Mouse (Mus musculus): ENCODE measurements around the gene Nrn1.

Gene Nrn1

DNA sequence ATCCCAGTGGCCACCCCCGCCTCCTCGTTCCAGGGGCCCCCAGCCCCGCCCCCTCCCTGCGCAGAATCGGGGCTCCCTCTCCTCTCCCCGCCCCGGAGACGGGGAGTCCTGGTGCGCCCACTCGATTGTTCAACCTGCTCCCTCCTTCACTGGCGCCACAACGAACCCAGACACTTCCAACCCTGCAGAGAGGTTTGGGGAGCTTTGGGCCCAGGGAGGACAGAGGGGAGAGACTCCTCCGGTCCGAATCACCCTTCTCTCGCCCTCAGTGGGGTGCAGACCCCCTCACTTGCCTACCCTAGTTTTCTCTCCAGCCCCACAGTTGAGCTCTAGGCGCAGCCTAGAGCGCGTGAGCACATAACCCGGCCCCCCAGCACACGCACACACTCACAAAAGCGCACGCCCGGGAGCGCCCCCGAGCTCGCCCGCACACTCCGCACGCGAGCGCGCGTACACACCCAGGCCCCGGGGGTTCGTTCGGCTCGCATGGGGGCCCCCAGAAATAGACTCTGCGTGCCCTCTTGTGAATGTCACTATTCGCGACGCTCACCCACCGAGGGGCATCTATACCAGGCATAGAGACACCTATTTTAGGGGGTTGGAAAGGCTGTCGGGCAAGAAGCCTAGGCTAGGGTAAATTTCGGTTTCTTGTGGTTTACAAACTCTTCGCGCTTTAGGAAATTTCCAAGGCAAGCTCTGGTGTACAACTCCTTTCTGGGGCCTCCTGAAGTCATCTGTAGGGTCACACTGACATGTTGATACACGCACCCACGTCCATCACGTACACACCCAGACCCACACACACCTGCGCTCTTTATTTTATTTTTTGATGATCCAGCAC lies at the start of gene Nrn1:
Gene Nrn1, minus strand, starts transcription at position 401 of the 841 bp plus-strand sequence.
- no peak for DNase-seq (ENCODE audit: low spot score)

DNA sequence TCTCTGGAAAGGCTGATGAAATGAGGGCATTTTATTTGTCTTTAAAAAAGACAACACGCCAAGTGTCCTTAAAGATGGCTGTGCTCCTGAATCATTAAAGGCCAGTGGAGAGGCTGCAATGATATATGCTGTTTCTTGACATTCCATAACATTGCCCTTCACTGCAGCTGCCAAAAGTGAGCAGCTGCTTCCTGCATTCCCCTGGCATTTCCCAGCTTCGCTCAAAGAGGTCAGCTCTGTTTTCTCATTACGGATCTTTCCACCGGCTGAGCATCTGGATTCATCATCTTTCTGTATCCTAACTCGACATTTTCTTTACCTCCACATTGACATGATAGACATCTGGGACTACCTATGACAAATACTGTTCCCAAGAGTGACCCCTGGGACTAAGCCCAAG lies 44.7 kb upstream of the Nrn1 start:
- DNase-seq (ENCODE audit: low spot score) = no peak

DNA sequence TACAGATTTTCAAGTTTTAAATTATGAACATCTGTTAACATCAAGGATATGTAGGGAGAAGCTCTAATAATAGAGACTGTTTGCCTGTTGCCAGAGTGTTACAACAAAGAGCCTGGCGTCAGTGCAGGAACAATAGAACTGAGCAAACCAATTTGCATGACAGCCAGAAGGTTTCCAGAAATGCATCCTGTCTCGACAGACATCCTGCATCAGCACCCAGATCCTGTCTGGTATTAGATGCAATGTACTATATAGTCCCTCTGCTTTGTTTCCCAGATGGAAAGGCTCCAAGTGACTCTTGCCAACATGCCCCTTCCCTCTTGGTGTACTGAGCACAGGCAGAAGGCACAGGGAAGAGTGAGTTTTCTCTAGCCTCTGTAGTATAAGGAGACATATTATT lies 31.9 kb upstream of the Nrn1 start:
- no peak for DNase-seq (ENCODE audit: low spot score)

DNA sequence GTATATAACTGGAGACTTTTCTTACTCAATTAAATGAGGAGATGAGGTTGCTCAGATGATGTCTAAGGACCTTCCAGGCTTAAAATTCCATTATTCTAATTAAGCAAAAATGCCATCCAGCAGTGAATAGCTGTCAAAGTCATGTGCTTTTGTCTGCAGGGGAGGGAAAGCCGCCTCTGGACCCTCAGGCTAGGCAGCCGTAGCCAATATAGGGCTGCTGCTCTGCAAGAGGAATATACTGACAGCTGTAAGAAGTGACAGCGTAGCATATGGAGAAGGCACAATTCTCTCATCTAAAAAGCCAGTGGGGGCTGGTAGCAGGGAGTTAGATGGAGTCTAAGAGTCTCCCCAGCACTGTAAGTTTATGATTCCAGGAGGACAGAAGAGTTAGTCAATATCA lies 16.9 kb upstream of the Nrn1 start:
- no peak for DNase-seq (ENCODE audit: low spot score)

DNA sequence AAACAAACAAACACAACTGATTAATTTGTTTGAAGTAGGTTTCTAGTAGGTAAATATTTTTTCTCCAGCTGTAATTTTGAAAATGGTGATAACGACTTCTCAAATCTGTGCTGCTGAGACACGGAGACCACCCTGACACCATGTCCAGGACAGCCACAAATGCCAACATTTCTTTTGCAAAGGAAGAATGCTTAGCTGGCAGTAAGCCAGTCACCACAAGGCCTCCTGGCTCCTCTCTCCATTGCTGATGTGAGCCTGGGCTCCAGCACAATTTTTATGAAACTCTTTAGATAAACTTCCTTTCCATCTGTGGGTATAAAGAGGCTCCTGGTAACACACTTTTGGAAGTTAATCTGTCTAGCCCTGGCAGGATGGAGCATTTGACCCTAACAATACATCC lies 15.1 kb upstream of the Nrn1 start:
- DNase-seq (ENCODE audit: low spot score) = no peak

DNA sequence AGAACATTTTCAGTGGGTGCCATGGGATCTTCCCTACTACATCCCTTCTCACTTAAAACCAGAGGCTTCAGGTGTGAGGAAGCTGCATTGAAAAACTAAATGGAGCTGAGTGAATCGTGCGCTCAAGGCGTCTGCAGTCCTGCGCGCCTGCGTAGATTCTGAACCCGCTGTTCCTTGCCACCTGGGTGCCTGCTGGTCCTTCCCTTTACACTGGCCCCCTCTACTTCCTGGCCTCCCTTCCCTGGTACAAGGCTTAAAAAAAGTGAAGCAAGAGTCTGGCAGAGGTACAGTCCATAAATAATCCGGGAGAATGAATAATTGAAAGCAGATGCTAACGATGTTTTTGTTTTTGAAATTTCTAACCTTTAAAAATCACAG lies 1.7 kb upstream of the Nrn1 start:
- no peak for DNase-seq (ENCODE audit: low spot score)

DNA sequence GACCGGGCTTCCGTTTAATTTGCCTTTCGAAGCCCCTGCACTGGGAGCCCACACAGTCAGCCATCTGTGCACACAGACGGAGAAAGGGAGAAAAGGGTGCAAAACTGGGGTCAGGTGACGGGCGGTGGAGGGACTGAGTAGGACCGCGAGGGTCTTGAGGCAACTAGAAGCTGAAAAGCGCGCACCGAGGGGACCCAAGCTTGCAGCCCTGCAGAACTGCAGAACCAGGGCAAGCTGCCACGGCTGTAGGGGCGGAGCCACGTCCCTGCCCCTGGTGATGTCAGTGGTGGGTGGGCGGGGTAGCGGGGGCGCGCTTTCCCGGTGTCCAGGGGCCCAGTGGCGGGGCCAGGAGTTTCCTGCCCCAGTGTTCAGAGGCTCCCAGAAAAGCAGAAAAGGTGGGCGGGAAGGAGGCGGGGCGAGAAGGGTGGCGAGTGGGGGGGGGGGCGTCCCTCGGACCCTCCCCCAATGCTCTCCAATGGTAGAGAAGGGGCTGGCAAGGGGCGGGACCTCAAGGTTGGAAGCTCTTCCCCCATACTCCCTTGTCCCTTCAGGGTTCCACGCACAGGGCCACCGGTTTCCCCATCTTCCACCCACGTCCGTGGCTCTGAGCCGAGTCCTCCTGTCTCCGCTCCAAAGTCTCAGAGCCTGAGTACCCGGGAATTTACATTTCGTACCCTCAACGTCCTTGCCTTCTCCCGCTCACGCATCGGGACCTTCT lies 1.1 kb upstream of the Nrn1 start:
- peak; percentile 92 for DNase-seq (ENCODE audit: low spot score)

DNA sequence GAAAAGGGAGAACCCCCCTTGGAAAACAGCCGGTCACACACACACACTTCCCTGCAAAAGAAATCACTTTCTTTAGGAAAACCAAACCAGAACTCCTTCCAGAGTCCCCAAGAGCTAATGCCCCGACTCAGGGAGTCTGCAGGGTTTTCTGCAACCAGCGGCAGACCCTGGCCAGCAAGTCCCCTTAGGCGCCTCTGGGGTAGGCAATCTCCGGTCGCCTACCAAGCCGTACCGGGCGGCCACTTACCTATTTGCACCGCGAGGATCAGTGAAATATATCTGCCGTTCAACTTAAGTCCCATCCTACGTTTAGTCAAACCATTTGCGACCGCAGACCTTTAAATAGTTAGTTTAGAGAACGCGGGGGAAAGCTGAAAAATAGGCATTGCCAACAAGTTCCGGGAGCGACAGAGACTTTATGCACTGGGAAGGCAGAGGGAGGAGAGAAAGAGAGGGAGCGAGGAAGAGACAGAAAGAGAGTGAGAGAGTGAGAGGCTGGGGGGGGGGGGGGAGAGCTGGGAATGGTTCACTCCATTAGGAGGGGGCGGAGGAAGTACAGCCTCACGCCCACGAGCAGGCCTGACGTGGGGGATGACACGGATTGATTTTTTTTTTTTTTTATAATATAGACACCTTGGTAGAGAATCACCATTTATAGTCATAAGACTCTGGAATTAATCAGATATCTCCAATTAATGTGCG lies 791 bp downstream of the Nrn1 start:
- peak; percentile 38 for DNase-seq (ENCODE audit: low spot score)

DNA sequence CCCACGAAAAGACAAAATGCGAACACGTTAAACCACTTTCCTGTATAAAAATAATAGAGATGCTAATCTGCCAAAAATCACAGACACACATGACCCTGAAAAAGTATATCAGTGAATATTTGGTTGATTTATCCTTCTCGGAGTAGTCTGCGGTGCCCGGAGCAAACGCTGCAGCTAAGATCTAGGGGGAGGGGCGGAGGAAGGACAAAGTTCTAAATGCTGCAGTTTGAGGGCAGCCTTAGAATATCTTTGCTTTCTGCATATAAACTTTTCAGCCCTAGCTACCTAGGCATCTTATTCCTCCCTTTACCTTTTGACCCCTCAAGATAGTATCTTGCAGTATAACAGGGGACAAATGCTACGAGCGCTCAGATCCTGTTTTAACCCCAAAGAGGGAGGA lies 1.4 kb downstream of the Nrn1 start:
- DNase-seq (ENCODE audit: low spot score) = peak; percentile 56

DNA sequence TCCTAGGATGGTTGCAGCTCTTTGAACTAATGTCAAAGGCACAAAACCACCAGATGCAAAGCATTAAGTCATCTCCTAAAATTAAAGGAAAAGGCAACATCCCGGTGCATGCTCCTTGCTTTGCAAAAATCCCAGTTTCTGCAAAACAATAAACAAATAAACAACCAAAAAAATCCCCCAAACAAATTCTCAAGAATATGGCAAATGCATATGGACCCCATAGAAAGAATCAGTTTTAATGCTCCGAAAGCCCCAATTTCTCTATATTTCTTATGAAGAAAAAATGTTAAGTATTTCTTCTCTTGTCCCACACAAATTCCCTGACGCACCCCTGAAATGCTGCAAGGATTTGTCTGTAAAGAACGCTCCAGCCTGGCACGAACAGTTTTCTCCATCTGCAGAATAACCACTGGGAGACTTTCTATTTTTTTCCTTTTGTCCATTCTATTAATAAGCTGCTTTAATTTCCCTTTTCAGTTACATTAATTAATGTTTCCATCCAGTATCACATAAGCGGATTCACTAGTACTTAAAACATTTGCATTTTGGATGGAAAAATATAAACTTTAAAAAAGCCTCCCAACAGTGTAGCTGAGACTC lies 1.9 kb downstream of the Nrn1 start:
- DNase-seq (ENCODE audit: low spot score) = no peak

DNA sequence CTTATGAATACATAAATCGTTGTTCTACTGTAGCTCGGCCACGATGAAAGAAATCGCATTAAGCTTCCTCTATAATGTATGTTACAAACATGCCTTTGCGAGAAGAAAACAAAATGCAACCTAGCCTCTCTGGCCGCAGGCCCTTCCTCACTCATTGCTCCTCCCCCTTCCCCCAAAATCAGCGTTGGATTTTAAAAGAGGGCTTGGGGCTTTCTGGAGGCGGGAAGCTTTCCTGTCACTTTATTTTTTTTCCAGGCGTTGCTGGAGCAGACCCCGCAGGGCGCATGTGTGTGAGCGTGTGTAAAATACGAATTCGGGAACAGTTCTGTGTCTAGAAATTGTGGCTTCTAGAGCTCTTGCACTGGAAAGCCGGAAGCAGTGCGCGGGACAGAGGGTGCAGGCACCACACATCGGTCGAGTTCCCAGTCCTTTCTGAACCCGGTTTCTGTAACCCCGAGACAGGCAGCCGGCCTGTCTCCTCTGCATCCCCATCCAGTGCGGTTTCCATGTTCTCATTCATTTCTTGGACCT lies 2.9 kb downstream of the Nrn1 start:
- DNase-seq (ENCODE audit: low spot score) = no peak

DNA sequence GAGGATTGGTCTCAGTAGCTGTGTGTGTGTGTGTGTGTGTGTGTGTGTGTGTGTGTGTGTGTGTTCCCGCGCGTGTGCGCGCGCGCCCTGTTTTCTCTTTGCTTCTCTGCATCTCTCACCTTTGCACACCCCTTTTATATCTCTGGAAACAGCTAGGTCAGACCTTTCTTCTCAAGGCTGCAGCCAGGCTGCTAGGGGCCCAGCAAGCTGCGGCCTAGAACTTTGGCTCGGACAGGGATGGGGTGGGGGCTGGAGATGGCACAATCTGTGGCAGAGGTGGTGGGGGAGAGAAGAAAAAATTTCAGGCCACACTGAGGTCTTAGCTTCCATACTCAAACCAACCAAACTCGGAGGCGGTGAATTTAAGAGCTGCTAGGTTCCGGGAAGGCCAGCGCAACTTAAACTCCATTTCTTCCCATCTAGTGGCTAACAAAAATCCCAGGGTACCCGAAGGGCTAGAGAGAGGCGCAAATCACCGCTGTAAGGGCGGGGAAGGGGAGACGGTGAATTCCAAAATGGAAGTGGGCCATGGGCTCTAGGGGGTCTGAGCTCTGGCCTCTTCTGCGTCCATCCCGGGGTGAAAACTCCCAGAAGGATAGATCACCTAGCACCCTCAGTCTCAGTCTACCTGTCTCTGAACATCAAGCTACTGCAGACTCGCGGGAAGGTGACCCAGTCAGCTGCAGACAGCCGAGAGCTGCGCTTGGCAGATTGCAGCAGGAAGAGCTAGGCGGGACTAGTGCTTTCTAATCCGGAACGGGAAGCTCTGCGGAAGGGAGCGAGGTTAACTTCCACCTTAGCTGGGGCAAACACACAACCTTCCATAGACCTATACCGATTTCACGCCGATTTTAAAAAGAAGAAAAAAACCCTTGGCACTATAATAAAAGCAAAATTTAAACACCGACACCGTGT lies 3.7 kb downstream of the Nrn1 start:
- peak; percentile 58 for DNase-seq (ENCODE audit: low spot score)

DNA sequence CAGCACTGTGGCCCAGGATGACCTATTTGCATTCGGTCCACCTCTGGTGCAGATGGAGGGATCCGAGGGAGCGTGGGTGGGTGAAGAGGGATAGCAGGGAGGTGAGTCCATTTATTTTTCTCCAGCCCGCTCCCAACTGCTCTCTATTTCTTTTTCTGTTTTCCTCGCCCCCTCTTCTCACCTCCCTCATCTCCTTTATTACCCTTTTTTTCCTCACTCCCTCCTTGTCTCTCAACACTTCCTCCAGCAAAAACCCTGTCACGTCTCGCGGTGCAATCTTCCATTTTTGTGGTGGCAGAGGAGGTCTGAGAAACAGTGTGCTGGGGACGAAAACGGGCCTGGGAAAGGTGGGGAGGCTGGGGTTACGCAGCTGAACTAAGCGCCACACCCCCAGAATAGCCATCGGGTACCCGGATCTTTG lies 4.6 kb downstream of the Nrn1 start:
- DNase-seq (ENCODE audit: low spot score) = no peak

DNA sequence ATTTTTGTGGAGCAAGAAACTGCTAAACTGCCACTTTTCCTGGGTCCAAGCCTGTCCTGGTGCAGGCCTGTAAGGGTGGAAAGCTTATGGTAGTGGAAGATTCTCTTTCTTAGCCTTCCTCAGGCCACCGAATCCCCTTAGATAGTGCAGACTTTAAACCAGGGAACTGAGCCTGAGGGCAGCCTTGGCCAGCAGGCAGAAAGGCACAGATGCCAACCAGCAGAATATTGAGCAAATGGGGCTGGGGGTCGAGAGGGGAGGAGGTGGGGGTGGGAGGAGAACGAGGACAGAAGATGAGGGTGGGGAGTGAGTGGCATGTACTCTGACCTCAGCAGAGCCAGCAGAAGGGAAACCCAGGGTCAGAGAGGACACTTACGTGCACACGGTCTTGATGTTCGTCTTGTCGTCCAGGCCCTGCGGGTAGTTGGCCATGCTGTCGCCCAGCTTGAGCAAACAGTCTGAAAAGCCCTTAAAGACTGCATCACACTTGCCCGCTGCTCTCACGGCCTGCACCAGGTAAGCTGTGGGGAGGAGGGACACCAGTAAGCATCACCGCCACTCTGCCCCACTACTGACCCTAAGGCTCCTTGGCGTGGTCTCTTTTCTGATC lies 5.1 kb downstream of the Nrn1 start:
- no peak for DNase-seq (ENCODE audit: low spot score)

DNA sequence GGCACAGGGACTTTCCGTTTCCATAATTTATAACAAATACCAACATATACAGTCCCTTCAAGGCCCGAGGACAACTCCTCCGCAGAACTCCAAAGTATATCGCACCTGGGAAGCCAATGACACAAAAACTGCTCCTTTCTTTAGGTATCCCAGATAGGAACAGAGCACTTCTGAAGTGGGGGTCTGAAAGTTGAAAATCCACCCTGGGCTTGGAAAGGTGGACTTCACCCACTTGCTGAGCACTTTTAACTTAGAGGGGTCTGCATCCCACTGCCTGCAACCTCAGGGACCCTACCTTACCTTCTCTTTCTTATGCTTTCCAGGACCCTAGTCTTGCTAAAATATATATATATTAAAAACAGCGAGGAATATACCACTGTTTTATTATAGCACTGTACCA lies 6.4 kb downstream of the Nrn1 start:
- DNase-seq (ENCODE audit: low spot score) = no peak

DNA sequence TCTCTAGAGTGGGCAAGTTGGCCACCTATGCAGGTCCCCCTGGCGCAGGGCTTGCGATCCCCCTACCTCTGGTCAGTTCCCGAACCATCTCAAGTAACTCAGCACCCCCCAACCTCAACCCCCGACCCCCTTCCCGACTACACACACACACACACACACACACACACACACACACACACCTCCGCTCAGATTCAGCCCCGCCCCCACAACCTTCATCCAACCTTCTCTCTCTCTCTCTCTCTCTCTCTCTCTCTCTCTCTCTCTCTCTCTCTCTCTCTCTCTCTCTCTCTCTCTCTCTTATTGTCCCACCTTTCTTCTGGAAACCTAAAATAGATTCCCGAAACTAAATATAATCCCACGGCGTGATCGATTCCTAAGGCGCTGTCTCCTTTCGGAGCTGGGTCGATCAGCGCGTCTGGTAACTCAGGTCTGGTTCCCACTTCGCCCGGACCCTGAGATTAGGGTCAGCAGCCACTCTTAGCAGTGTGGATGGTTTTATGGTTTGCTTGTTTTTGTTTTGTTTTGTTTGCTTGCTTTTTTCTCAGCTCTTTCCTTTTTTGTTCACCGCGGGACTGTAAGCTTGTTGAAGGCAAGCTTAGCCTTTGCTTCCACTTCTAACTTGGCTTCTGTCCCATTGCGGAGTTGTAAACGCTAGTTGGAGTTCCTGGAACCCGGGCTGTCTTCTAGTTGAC lies 7.0 kb downstream of the Nrn1 start:
- no peak for DNase-seq (ENCODE audit: low spot score)

DNA sequence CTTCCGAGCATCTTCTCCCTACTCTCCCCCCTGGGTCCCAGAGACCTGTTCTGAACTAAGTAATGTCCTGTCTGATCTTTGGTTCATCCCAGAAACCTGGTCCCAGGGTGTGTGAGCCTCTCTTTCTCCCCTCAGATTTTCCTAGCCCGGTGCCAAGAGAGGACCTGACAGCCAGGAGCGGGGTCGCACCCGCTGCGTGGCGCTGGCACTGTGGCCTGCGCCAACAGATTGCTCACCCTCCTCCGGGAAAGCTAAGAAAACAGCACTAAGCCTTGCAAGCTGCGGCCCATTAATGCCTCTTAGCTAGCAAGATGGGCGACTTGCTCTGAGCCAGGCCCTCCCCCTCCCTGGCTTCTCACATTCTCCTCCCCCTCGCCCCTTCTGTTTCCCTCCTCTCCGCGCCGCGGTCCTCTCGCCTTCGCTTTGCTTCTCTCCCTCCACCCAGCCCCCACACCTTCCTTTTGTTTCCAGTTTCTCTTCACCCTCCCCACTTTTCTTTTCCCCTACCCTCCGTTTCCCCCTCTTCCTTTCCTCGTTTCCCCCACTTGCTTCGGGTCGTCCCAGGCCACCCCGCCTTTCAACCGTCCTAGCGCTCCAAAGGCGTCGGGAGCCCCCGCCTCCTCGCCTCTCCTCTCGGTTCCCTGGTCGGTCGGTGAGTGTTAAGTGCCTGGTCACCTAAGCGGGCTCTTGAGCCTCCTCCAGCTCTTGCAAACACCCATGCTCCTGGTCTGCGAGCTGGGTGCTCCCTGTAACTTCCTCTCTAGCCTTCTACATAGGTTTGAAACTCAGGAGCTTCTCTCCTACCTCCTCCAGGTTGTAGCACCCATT lies 7.8 kb downstream of the Nrn1 start:
- DNase-seq (ENCODE audit: low spot score) = peak; percentile 44

DNA sequence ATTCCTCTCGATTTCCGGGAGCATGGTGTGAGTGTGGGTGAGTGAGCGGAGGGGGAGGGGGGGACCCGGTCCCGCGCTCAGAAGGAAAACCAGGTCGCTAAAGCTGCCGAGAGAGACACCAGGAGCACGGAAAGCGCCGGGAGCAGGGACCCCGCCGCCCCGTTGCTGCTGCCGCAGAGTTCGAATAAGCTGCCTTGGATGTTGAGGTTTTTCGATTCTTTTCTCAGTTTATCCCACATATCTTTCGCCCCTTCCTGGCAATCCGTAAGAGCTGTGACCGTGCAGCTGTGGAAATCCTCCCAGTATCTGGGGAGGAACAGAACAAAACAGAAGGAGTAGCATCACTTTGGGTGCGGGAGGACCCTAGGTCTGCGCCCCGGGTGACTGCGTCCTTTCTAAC lies 8.4 kb downstream of the Nrn1 start:
- no peak for DNase-seq (ENCODE audit: low spot score)

DNA sequence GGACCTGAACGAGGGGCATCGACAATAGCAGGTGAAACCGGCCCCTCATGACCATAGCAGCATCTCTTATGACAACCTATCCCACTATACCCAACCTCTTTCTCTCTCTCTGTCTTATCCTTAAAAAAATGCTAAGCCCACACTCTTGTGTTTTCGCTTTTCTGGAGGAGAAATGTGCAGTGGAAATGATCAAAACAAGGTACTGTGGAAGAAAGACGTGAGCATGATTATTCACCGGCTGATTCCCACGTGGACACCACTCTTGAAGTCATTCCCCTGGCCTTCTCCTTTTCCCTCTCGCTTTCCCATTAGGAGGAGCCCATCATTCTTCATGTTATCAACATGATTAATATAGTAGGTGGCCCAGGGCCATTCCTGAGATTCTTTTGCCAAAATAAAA lies 9.1 kb downstream of the Nrn1 start:
- no peak for DNase-seq (ENCODE audit: low spot score)

Measured in yolk sac, embryonic 10.5 days (tissue).